Mouse (Mus musculus): Measurements from ENCODE around the gene Ptges. TPM values are rescaled to one million over a fixed set of nuclear protein-coding genes. Genes with fewer than 3 reads are reported as not detected.

Gene Ptges
- polyA plus RNA-seq, 1 experiment from 2014 or later: 1.8 TPM

DNA sequence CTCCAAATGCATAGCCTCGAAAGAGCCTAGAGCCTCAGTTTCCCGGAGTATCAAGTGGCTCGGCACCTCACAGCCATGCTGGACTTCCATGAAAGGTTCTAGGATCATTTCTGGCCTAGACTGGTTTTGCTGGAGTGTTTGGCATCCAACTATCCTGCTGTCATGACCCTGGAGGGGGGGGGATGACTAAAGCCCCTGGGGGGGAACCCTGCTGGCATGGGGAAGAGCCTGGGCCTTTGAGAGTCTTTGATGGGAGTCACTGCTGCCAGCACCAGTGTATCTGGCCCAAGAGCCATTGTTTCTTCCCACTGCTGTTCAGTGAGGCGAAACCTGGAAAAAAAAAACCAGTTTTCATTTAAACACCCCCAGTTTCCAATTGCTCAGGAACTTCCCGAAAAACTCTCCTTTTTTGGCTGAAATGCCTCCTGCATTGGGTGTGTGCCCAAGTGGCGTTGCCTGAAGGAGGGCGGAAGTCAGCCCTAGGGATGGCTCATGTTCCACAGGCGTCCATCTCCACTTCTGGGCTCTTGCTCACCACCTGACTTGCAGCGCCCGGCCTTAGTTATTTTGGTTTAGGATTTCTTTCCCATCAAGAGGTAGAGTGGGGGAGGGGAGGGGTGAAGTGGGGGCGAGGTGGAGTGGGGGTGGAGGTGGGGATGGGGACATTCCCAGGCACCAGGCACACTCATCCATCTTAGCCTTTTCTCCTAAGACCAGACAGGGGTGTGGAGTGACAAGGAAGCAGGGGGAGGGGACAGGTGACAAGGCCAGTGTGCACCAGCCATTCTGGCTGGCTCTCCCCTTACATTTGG is 53.8 kb downstream of the Ptges start:
- Histone ChIP-seq H3K9ac (ENCODE audit: low read length) (no peak overlapping the region), H3K36me3 (ENCODE audit: control insufficient read depth, insufficient read depth) (peaks cover 6% of the 10 kb centered on the region; the same call in 1 of the 2 replicates), H3K9me3 (replicated peaks; ENCODE audit: control insufficient read depth, low read length) (no peaks in the 10 kb centered on the region; the same call in 1 of the 2 replicates), H3K27ac (ENCODE audit: low read length) (no peak overlapping the region), H3K4me3 (ENCODE audit: low read length) (no peak overlapping the region), H3K4me1 (ENCODE audit: control insufficient read depth, insufficient read depth, low read length) (peaks cover 22% of the 10 kb centered on the region), H3K4me2 (ENCODE audit: low read depth, low read length) (no peak overlapping the region), H3K27me3 (ENCODE audit: control insufficient read depth, insufficient read depth, low read length) (no peaks in the 10 kb centered on the region)
- no peak for ATAC-seq (replicated peaks; ENCODE audit: extremely low read depth, insufficient read depth, low FRiP score)
- 49% methylated on average over 11 of the region's 11 CpGs for WGBS

DNA sequence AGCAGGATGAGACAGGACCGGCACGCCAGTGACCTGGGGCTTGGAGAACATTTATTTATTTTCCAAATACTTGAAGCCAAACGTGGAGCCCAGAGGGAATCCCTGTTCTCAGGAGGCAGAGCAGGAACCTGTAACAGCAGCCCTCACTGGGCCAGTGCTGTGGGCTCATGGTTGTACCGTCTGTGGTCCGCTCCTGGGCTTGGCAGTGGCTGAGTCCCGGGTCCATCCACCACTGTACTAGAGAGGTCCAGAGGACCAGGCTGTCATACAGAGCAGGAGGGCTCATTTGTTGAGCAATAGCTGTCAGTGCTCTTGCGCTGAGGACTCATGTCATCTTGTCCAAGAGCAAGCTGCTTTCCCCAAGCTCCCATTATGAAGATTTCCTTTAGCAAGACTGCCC is 54.6 kb downstream of the Ptges start:
- peaks cover 6% of the 10 kb centered on the region; the same call in 1 of the 2 replicates for H3K36me3 ChIP-seq (ENCODE audit: control insufficient read depth, insufficient read depth)
- no peak overlapping the region for H3K4me3 ChIP-seq (ENCODE audit: low read length)
- 71% methylated on average over 7 of the region's 7 CpGs for WGBS
- H3K9ac ChIP-seq (ENCODE audit: low read length): 0 out of 2 replicates have a peak overlapping the region, but pooled peaks have one; percentile 1
- H3K9me3 ChIP-seq (replicated peaks; ENCODE audit: control insufficient read depth, low read length): no peaks in the 10 kb centered on the region; the same call in 1 of the 2 replicates
- H3K27ac ChIP-seq (ENCODE audit: low read length): peak overlapping the region; percentile 7
- H3K4me1 ChIP-seq (ENCODE audit: control insufficient read depth, insufficient read depth, low read length): peaks cover 22% of the 10 kb centered on the region
- H3K27me3 ChIP-seq (ENCODE audit: control insufficient read depth, insufficient read depth, low read length): no peaks in the 10 kb centered on the region
- ATAC-seq (replicated peaks; ENCODE audit: extremely low read depth, insufficient read depth, low FRiP score): no peak
- no peak overlapping the region for H3K4me2 ChIP-seq (ENCODE audit: low read depth, low read length)

DNA sequence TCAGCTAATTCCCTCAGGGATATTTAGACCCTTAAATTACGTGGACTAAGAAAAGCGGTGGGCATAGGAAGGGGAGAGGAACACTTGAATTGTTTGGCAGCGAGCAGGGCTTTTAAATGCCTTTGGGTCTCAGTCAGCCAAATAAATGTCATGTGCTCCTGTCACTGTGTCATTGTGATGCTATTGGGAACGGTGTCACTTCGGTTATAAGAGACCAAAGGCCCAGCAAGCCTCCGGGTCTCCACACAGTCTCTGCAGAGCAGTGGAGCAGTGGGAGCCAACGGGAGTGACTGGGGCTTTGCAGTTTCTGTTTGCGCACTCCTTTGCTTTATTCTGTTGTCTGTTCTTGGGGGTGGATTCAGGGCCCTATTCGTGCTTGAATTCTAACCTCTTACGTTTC is 55.2 kb downstream of the Ptges start:
- Histone ChIP-seq H3K9me3 (replicated peaks; ENCODE audit: control insufficient read depth, low read length) (no peaks in the 10 kb centered on the region; the same call in 1 of the 2 replicates), H3K4me1 (ENCODE audit: control insufficient read depth, insufficient read depth, low read length) (peaks cover 22% of the 10 kb centered on the region), H3K36me3 (ENCODE audit: control insufficient read depth, insufficient read depth) (peaks cover 3% of the 10 kb centered on the region; the same call in 1 of the 2 replicates), H3K27me3 (ENCODE audit: control insufficient read depth, insufficient read depth, low read length) (no peaks in the 10 kb centered on the region), H3K27ac (ENCODE audit: low read length) (peak overlapping the region; percentile 20), H3K9ac (ENCODE audit: low read length) (0 out of 2 replicates have a peak overlapping the region, but pooled peaks have one; percentile 1), H3K4me2 (ENCODE audit: low read depth, low read length) (0 out of 2 replicates have a peak overlapping the region, but pooled peaks have one; percentile 0), H3K4me3 (ENCODE audit: low read length) (no peak overlapping the region)
- 45% methylated on average over 10 of the region's 10 CpGs for WGBS
- ATAC-seq (replicated peaks; ENCODE audit: extremely low read depth, insufficient read depth, low FRiP score): 0 out of 2 replicates have a peak, but pooled peaks have one; percentile 49

DNA sequence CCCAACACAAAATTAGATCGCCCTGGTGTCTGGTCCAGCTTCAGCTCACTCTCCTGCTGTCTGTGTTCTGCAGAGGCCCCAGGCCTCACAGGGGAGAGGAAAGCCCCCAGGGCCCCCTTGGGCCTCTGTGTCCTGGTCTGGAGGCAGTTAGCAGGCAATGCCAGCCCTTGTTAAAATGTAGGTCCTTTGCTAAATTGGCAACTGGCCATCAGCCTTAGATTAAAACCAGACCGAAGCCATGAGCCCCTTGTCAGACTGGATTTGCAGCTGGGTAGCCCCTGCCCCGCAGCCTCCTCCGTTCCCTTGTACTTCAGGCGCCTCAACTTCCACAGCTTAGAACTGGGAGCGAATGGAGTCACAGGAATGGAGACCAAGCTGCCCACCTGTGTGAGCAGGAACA is 57.0 kb downstream of the Ptges start:
- no peaks in the 10 kb centered on the region for H3K36me3 ChIP-seq (ENCODE audit: control insufficient read depth, insufficient read depth)
- peak overlapping the region; percentile 26; the same call in 1 of the 2 replicates for H3K27ac ChIP-seq (ENCODE audit: low read length)
- no peaks in the 10 kb centered on the region for H3K27me3 ChIP-seq (ENCODE audit: control insufficient read depth, insufficient read depth, low read length)
- no peak overlapping the region for H3K4me2 ChIP-seq (ENCODE audit: low read depth, low read length)
- H3K9ac ChIP-seq (ENCODE audit: low read length): no peak overlapping the region; the same call in 1 of the 2 replicates
- no peaks in the 10 kb centered on the region for H3K9me3 ChIP-seq (replicated peaks; ENCODE audit: control insufficient read depth, low read length)
- WGBS: 46% methylated on average over 6 of the region's 6 CpGs
- no peak overlapping the region for H3K4me3 ChIP-seq (ENCODE audit: low read length)
- peaks cover 22% of the 10 kb centered on the region for H3K4me1 ChIP-seq (ENCODE audit: control insufficient read depth, insufficient read depth, low read length)
- no peak; the same call in 1 of the 2 replicates for ATAC-seq (replicated peaks; ENCODE audit: extremely low read depth, insufficient read depth, low FRiP score)

DNA sequence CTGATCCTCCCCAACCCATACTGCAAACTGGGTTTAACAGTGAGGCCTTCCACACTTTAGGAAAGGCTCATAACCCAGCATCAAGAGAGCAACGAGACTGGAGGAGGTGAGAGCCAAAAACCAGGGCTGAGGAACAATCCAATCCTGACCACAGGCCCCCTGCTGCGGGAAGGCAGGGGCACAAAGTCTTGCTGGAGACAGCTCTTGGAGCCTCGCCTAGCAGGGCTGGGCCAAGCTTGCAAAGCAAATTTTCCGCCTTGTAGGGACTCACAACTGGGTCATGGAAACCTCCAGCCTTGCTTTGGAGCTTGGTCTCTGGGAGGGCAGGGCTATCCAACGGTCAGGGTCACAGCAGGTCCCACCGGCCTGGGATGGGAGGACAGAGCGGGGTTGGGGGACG is 58.8 kb downstream of the Ptges start:
- no peak overlapping the region for H3K9ac ChIP-seq (ENCODE audit: low read length)
- no peaks in the 10 kb centered on the region for H3K36me3 ChIP-seq (ENCODE audit: control insufficient read depth, insufficient read depth)
- H3K4me2 ChIP-seq (ENCODE audit: low read depth, low read length): no peak overlapping the region
- no peak for ATAC-seq (replicated peaks; ENCODE audit: extremely low read depth, insufficient read depth, low FRiP score)
- no peak overlapping the region for H3K27ac ChIP-seq (ENCODE audit: low read length)
- H3K4me3 ChIP-seq (ENCODE audit: low read length): no peak overlapping the region
- H3K4me1 ChIP-seq (ENCODE audit: control insufficient read depth, insufficient read depth, low read length): peaks cover 16% of the 10 kb centered on the region
- 82% methylated on average over 8 of the region's 8 CpGs for WGBS
- no peaks in the 10 kb centered on the region for H3K9me3 ChIP-seq (replicated peaks; ENCODE audit: control insufficient read depth, low read length)
- no peaks in the 10 kb centered on the region for H3K27me3 ChIP-seq (ENCODE audit: control insufficient read depth, insufficient read depth, low read length)

DNA sequence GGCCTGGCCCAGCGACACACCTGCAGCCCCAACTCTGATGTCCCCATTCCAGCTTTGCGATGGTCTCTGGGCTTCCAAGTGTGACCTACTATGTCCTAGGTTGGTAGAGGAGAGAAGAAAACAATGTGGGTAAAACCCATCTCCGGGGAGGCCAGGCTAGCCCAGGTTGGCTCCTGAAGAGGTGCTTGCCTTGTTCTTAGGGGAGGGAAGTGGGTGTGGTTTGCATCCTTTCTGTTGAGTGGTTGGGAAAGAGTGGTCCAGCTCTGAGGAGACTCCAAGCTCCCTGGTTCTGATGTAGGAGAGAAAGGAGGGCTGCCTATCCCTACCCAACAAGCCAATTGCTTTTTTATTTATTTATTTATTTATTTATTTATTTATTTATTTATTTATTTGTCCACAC is 64.2 kb downstream of the Ptges start:
- WGBS: 59% methylated on average over 3 of the region's 3 CpGs
- H3K9me3 ChIP-seq (replicated peaks; ENCODE audit: control insufficient read depth, low read length): no peaks in the 10 kb centered on the region
- H3K4me3 ChIP-seq (ENCODE audit: low read length): no peak overlapping the region
- peaks cover 22% of the 10 kb centered on the region for H3K4me1 ChIP-seq (ENCODE audit: control insufficient read depth, insufficient read depth, low read length)
- ATAC-seq (replicated peaks; ENCODE audit: extremely low read depth, insufficient read depth, low FRiP score): no peak
- H3K27ac ChIP-seq (ENCODE audit: low read length): no peak overlapping the region
- H3K36me3 ChIP-seq (ENCODE audit: control insufficient read depth, insufficient read depth): no peaks in the 10 kb centered on the region
- H3K9ac ChIP-seq (ENCODE audit: low read length): no peak overlapping the region; the same call in 1 of the 2 replicates
- peak overlapping the region; percentile 45; the same call in 1 of the 2 replicates for H3K4me2 ChIP-seq (ENCODE audit: low read depth, low read length)
- peaks cover 2% of the 10 kb centered on the region for H3K27me3 ChIP-seq (ENCODE audit: control insufficient read depth, insufficient read depth, low read length)

DNA sequence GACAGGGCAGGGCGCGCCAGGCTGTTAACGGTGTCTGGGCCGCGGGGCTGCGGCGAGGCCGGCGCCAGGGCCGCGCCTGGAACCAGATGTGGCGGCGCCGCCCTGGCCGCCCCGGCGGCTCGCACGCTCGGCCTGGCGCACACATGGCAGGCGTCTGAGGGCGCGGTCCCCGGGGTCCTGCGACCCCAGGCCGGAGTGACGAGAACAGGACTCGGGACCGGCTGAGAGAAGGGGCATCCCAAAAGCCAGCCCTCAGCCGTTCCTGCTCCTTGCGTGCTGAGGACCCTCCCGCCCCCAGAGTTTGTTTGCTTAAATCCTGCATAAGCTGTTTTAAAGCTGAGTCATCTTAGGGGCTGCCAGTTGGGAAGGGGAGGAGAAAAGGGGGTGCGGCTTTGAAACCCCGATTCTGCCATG is 64.7 kb downstream of the Ptges start:
- Histone ChIP-seq H3K36me3 (ENCODE audit: control insufficient read depth, insufficient read depth) (no peaks in the 10 kb centered on the region), H3K9me3 (replicated peaks; ENCODE audit: control insufficient read depth, low read length) (no peaks in the 10 kb centered on the region), H3K4me2 (ENCODE audit: low read depth, low read length) (peak overlapping the region; percentile 45), H3K27ac (ENCODE audit: low read length) (no peak overlapping the region), H3K4me1 (ENCODE audit: control insufficient read depth, insufficient read depth, low read length) (peaks cover 22% of the 10 kb centered on the region), H3K9ac (ENCODE audit: low read length) (peak overlapping the region; percentile 64), H3K27me3 (ENCODE audit: control insufficient read depth, insufficient read depth, low read length) (peaks cover 2% of the 10 kb centered on the region), H3K4me3 (ENCODE audit: low read length) (peak overlapping the region; percentile 18)
- ATAC-seq (replicated peaks; ENCODE audit: extremely low read depth, insufficient read depth, low FRiP score): no peak
- 17% methylated on average over 35 of the region's 35 CpGs for WGBS

DNA sequence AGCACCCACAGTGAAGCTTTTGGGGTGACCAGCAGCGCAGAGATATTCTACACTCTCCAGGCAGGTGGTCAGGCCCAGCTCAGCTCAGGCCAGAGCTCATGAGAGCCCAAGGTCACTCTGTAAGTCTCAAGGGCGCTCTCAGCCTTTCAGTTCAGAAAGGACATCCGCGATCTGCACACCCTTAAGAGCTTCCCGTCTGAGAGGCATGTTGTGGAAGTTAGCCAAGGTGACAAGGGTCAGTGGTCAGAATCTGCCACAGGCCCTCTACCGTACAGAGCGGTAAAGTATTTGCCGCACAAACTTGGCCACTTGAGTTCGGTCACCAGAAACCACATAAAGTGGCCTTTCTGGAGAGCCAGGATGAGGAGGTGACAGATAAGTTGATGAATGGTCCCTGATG is 66.1 kb downstream of the Ptges start:
- no peak overlapping the region for H3K4me3 ChIP-seq (ENCODE audit: low read length)
- no peaks in the 10 kb centered on the region for H3K9me3 ChIP-seq (replicated peaks; ENCODE audit: control insufficient read depth, low read length)
- no peaks in the 10 kb centered on the region for H3K36me3 ChIP-seq (ENCODE audit: control insufficient read depth, insufficient read depth)
- H3K9ac ChIP-seq (ENCODE audit: low read length): peak overlapping the region; percentile 3; the same call in 1 of the 2 replicates
- H3K4me1 ChIP-seq (ENCODE audit: control insufficient read depth, insufficient read depth, low read length): peaks cover 30% of the 10 kb centered on the region
- peaks cover 2% of the 10 kb centered on the region for H3K27me3 ChIP-seq (ENCODE audit: control insufficient read depth, insufficient read depth, low read length)
- peak; percentile 63; the same call in 1 of the 2 replicates for ATAC-seq (replicated peaks; ENCODE audit: extremely low read depth, insufficient read depth, low FRiP score)
- H3K4me2 ChIP-seq (ENCODE audit: low read depth, low read length): no peak overlapping the region
- 32% methylated on average over 9 of the region's 9 CpGs for WGBS
- H3K27ac ChIP-seq (ENCODE audit: low read length): peak overlapping the region; percentile 2; the same call in 1 of the 2 replicates

DNA sequence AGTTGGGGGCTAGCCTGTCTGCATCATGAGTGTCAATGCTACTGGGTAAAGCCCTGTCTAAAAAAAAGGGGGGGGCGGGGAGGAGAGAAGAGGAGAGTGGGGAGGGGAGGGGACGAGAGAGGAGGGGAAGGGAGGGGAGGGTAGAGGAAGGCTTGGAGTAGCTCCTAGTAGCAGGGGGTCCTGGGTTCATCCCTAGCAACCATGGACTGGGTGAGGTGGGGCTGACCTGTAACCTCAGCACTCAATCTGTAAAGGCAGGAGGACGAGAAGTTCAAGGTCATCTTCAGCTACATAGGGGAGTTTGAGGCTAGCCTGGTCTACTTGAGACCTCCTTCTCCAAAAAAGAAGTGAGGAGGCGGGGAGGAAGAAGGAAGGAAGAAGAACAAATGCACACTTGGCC is 67.6 kb downstream of the Ptges start:
- no peak for ATAC-seq (replicated peaks; ENCODE audit: extremely low read depth, insufficient read depth, low FRiP score)
- WGBS: 76% methylated on average over 4 of the region's 4 CpGs

More for the DNA sequence above, 67.6 kb downstream of the Ptges start:
- H3K4me3 ChIP-seq (ENCODE audit: low read length): no peak overlapping the region
- no peak overlapping the region for H3K27ac ChIP-seq (ENCODE audit: low read length)
- peaks cover 32% of the 10 kb centered on the region for H3K4me1 ChIP-seq (ENCODE audit: control insufficient read depth, insufficient read depth, low read length)
- no peak overlapping the region for H3K4me2 ChIP-seq (ENCODE audit: low read depth, low read length)
- no peaks in the 10 kb centered on the region for H3K36me3 ChIP-seq (ENCODE audit: control insufficient read depth, insufficient read depth)
- no peak overlapping the region for H3K9ac ChIP-seq (ENCODE audit: low read length)
- H3K27me3 ChIP-seq (ENCODE audit: control insufficient read depth, insufficient read depth, low read length): peaks cover 2% of the 10 kb centered on the region
- H3K9me3 ChIP-seq (replicated peaks; ENCODE audit: control insufficient read depth, low read length): no peaks in the 10 kb centered on the region
